Mouse (Mus musculus) hindbrain, embryonic 16.5 days (tissue): Measurements from ENCODE around the gene Hnrnpf. TPM values are rescaled to one million over a fixed set of nuclear protein-coding genes. Genes with fewer than 3 reads are reported as not detected.

ENCODE experiments used
- ATAC-seq: fragments of 200-750 bp; cut with Nextera tagmentation; 2 replicates; pipeline ENCODE4 v1.8.0; 2017; ENCODE audit warnings: moderate TSS enrichment, moderate library complexity
- H3K27ac ChIP-seq: fragments of 300-500 bp; sonication (generic); 2 replicates; pipeline ENCODE4 v1.5.1; 2014; ENCODE audit warnings: low read depth, mild to moderate bottlenecking, control low read depth, low read length, moderate library complexity
- H3K27me3 ChIP-seq: fragments of 300-500 bp; sonication (generic); replicated peaks from 2 replicates; pipeline ENCODE4 v1.6.1; 2014; ENCODE audit warnings: low read length; ENCODE audit not compliant: control insufficient read depth, insufficient read depth
- H3K36me3 ChIP-seq: fragments of 300-500 bp; sonication (generic); 2 replicates; pipeline ENCODE4 v1.6.1; 2014; ENCODE audit warnings: mild to moderate bottlenecking, low read length, moderate library complexity, mixed read lengths; ENCODE audit not compliant: control insufficient read depth, insufficient read depth
- H3K4me1 ChIP-seq: fragments of 300-500 bp; sonication (generic); 2 replicates; pipeline ENCODE4 v1.6.1; 2014; ENCODE audit warnings: low read depth, low read length; ENCODE audit not compliant: control insufficient read depth, insufficient read depth
- H3K4me2 ChIP-seq: fragments of 300-500 bp; sonication (generic); 2 replicates; pipeline ENCODE4 v1.6.1; 2014; ENCODE audit warnings: mild to moderate bottlenecking, low read length, control low read depth, moderate library complexity
- H3K4me3 ChIP-seq: fragments of 300-500 bp; sonication (generic); 2 replicates; pipeline ENCODE4 v1.5.1; 2014; ENCODE audit warnings: mild to moderate bottlenecking, low read length, control low read depth, moderate library complexity
- H3K9ac ChIP-seq: fragments of 300-500 bp; sonication (generic); 2 replicates; pipeline ENCODE4 v1.6.1; 2014; ENCODE audit warnings: low read depth, mild to moderate bottlenecking, control low read depth, low read length, moderate library complexity
- H3K9me3 ChIP-seq: fragments of 300-500 bp; sonication (generic); 2 replicates; pipeline ENCODE4 v1.6.1; 2014; ENCODE audit warnings: mild to moderate bottlenecking, low read length, moderate library complexity; ENCODE audit not compliant: control insufficient read depth
- WGBS: fragments of 180-500 bp; shearing (Covaris S2); extraction: QIAGEN DNeasy Blood & Tissue Kit; methylation state at CpG from one replicate; pipeline ENCODE4 v1.1.7; 2014; 5-methylcytosine and 5-hydroxymethylcytosine counted together
- microRNA-seq: library from miRNA; unstranded; fragments of <30 nt; microRNA quantifications from one replicate; pipeline ENCODE4, GENCODE M21; 2017
- polyA plus RNA-seq: library from polyadenylated mRNA; unstranded; fragments of >200 nt; fragmentation: Nextera tagmentation; extraction: Ambion mirVana; gene quantifications from 2 replicates; pipeline ENCODE4 v1.2.1, GENCODE M21; 2015

Hnrnpf gene
- polyA plus RNA-seq, 1 experiment from 2014 or later = 250 TPM

DNA sequence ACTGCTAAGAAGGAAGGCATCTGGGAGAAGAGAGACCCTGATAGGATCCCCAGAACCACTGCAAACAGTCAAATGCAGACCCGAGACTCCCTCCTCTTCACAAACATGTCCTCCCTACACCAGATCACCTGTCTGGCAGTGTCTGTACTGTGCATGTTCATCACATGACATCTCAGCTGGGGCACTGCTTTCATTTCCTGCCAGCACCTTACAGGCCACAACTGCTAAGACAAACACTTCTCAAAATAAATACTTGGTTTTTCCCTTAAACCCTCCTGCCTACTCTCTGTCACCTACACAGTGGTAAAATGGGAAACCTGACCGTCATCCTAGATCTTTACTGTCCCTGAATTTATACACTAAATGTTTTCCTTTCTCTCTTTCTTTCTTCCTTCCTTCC lies 43.8 kb downstream of the Hnrnpf start:
- Histone ChIP-seq H3K27ac (no peak overlapping the region), H3K9ac (no peak overlapping the region), H3K4me3 (no peak overlapping the region), H3K9me3 (no peaks in the 10 kb centered on the region), H3K27me3 (no peaks in the 10 kb centered on the region), H3K4me2 (no peak overlapping the region), H3K36me3 (no peaks in the 10 kb centered on the region), H3K4me1 (no peaks in the 10 kb centered on the region)
- ATAC-seq = no peak
- 83% methylated on average over 2 of the region's 2 CpGs for WGBS

- no peak overlapping the region for H3K27ac ChIP-seq
- no peak overlapping the region for H3K4me2 ChIP-seq
- no peaks in the 10 kb centered on the region for H3K27me3 ChIP-seq
- 89% methylated on average over 4 of the region's 4 CpGs for WGBS
- H3K9me3 ChIP-seq = peaks cover 2% of the 10 kb centered on the region; the same call in 1 of the 2 replicates
- ATAC-seq = no peak
- 0 out of 2 replicates have a peak, but pooled peaks cover 5% of the 10 kb centered on the region for H3K4me1 ChIP-seq
- H3K9ac ChIP-seq = no peak overlapping the region
- no peaks in the 10 kb centered on the region for H3K36me3 ChIP-seq
- no peak overlapping the region for H3K4me3 ChIP-seq
These were observed 52.2 kb downstream of the Hnrnpf start for GRCm38 (mm10) chr6:117952330-117952729.

DNA sequence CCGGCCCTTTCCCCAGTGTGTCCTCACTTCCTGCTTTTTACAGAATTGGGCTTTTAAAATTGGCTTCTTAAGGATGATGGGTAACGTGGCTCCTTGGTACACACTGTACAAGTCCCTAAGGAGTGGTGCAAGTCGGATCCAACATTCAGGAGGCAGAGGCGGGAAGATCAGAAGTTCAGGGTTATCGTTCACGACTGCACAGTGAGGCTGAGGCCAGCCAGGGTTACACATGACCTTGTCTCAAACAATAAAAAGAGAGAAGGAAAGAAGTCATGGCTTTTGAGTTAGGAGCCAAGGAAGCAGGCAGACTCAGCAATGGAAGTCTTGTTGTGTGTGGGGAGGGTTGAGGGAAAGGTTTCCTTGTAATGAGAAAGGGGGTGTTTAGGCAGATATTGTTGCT lies 56.0 kb downstream of the Hnrnpf start:
- peaks cover 2% of the 10 kb centered on the region; the same call in 1 of the 2 replicates for H3K9me3 ChIP-seq
- H3K27ac ChIP-seq = no peak overlapping the region
- no peak overlapping the region for H3K4me2 ChIP-seq
- no peak overlapping the region for H3K4me3 ChIP-seq
- no peaks in the 10 kb centered on the region for H3K27me3 ChIP-seq
- H3K9ac ChIP-seq = no peak overlapping the region
- 75% methylated on average over 6 of the region's 6 CpGs for WGBS
- 0 out of 2 replicates have a peak, but pooled peaks cover 5% of the 10 kb centered on the region for H3K4me1 ChIP-seq
- H3K36me3 ChIP-seq = no peaks in the 10 kb centered on the region
- ATAC-seq = no peak

GRCm38 (mm10) chr6:117956851-117957501 lies 56.9 kb downstream of the Hnrnpf start:
- no peak overlapping the region for H3K9ac ChIP-seq
- no peak overlapping the region for H3K27ac ChIP-seq
- no peak overlapping the region for H3K4me3 ChIP-seq
- H3K4me2 ChIP-seq = no peak overlapping the region
- ATAC-seq = no peak
- H3K9me3 ChIP-seq = peaks cover 2% of the 10 kb centered on the region; the same call in 1 of the 2 replicates
- H3K27me3 ChIP-seq = no peaks in the 10 kb centered on the region
- H3K4me1 ChIP-seq = 0 out of 2 replicates have a peak, but pooled peaks cover 5% of the 10 kb centered on the region
- WGBS = 25% methylated on average over 14 of the region's 14 CpGs
- no peaks in the 10 kb centered on the region for H3K36me3 ChIP-seq

DNA sequence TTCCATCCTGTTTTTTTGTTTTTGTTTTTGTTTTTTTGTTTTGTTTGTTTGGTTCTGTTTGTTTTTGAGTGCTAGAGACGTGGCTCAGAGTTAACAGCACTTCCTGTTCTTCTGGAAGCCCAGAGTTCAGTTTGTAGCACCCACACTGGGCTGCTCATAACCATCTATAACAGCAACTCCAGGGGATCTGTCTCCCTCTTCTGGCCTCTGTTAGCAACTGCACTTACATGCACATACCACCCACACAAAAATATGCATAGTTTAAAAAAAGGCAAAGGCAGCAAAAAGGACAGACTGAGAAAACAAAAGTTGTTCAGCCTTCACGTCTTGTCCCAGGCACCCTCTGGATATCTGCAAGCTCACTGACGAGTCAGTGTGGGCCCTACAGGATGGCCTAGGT lies 63.1 kb downstream of the Hnrnpf start:
- no peak overlapping the region for H3K27ac ChIP-seq
- H3K9me3 ChIP-seq = no peaks in the 10 kb centered on the region; the same call in 1 of the 2 replicates
- H3K36me3 ChIP-seq = no peaks in the 10 kb centered on the region
- no peaks in the 10 kb centered on the region for H3K4me1 ChIP-seq
- H3K4me3 ChIP-seq = no peak overlapping the region
- 84% methylated on average over 3 of the region's 3 CpGs for whole genome bisulfite sequencing
- no peak overlapping the region for H3K9ac ChIP-seq
- no peak for ATAC-seq
- H3K27me3 ChIP-seq = no peaks in the 10 kb centered on the region
- H3K4me2 ChIP-seq = no peak overlapping the region

GRCm38 (mm10) chr6:117966729-117967128 lies 66.6 kb downstream of the Hnrnpf start:
- no peak overlapping the region for H3K27ac ChIP-seq

More at GRCm38 (mm10) chr6:117966729-117967128, 66.6 kb downstream of the Hnrnpf start:
- H3K36me3 ChIP-seq = no peaks in the 10 kb centered on the region
- no peaks in the 10 kb centered on the region for H3K4me1 ChIP-seq
- H3K9me3 ChIP-seq = no peaks in the 10 kb centered on the region; the same call in 1 of the 2 replicates
- ATAC-seq = no peak
- no peak overlapping the region for H3K9ac ChIP-seq
- H3K27me3 ChIP-seq = no peaks in the 10 kb centered on the region
- WGBS = 59% methylated on average over 9 of the region's 9 CpGs
- H3K4me2 ChIP-seq = no peak overlapping the region
- H3K4me3 ChIP-seq = no peak overlapping the region

Small RNA genes lying within 50 kb of the gene (microRNA-seq; reads per million reads assigned to microRNA genes)
- gene Gm25535 = not detected

Other genes with a start within 250 kb of the Hnrnpf start
- 130 and 137 TPM in 2 replicates for gene Zfp637, start 59.1 kb upstream of the Hnrnpf start, polyA plus RNA-seq
- 17.2 and 18.3 TPM in 2 replicates for gene Zfp239, start 38.2 kb upstream of the Hnrnpf start, polyA plus RNA-seq
- gene Fxyd4, start 37.4 kb downstream of the Hnrnpf start, polyA plus RNA-seq = 1.7 and 2.5 TPM in 2 replicates
- gene Rasgef1a, start 111.1 kb downstream of the Hnrnpf start, polyA plus RNA-seq = 5.7 and 6.5 TPM in 2 replicates
- gene Csgalnact2, start 238.8 kb downstream of the Hnrnpf start, polyA plus RNA-seq = 10.7 and 10.9 TPM in 2 replicates